Mouse (Mus musculus) large intestine, adult 2 months (tissue): Measurements from ENCODE around the gene Tomm20. TPM values are rescaled to one million over a fixed set of nuclear protein-coding genes. Genes with fewer than 3 reads are reported as not detected.
"Not testable (repeated sequence)": the region's sequence is repeated elsewhere in the genome, so short reads cannot be mapped to it uniquely, and the experiment has no call there.

ENCODE experiments used
- DNase-seq: peaks from one replicate; pipeline ENCODE4 v3.0.0-alpha.2; 2012; ENCODE audit warnings: low read depth, low spot score
- WGBS: fragments of 180-500 bp; shearing (Covaris S2); methylation state at CpG from one replicate; pipeline ENCODE4 v1.1.7; 2018; 5-methylcytosine and 5-hydroxymethylcytosine counted together
- polyA plus RNA-seq: library from polyadenylated mRNA; depleted of rRNA; stranded (reverse); fragments of >200 nt; gene quantifications from 2 replicates; pipeline ENCODE4 v1.2.3, GENCODE M21; 2012

Tomm20 gene
- polyA plus RNA-seq, 1 experiment, result 137 TPM

- DNase-seq, result no peak
- WGBS, result 89% methylated on average over 3 of the region's 3 CpGs
These were observed 24.2 kb downstream of the Tomm20 start for GRCm38 (mm10) chr8:126921432-126921831.

GRCm38 (mm10) chr8:126920845-126921244 lies 24.8 kb downstream of the Tomm20 start:
- 6% methylated on average over 3 of the region's 3 CpGs for WGBS
- peak; percentile 81 for DNase-seq

- 50% methylated on average over 6 of the region's 6 CpGs for WGBS
- DNase-seq, result no peak
These were observed 25.3 kb downstream of the Tomm20 start for GRCm38 (mm10) chr8:126920386-126920785.

- WGBS, result 82% methylated on average over 5 of the region's 5 CpGs
- no peak for DNase-seq
These were observed 25.9 kb downstream of the Tomm20 start for GRCm38 (mm10) chr8:126919703-126920102.

GRCm38 (mm10) chr8:126919255-126919654 lies 26.4 kb downstream of the Tomm20 start:
- 89% methylated on average over 2 of the region's 2 CpGs for WGBS
- DNase-seq, result no peak

- WGBS, result 100% methylated on average over 1 of the region's 1 CpGs
These were observed 27.3 kb downstream of the Tomm20 start for GRCm38 (mm10) chr8:126918356-126918755.

GRCm38 (mm10) chr8:126917179-126917905 lies 28.3 kb downstream of the Tomm20 start:
- no peak for DNase-seq
- WGBS, result 35% methylated on average over 6 of the region's 6 CpGs

More at GRCm38 (mm10) chr8:126918356-126918755, 27.3 kb downstream of the Tomm20 start:
- no peak for DNase-seq

GRCm38 (mm10) chr8:126916611-126917010 lies 29.0 kb downstream of the Tomm20 start:
- no peak for DNase-seq
- WGBS, result 77% methylated on average over 4 of the region's 4 CpGs

GRCm38 (mm10) chr8:126914609-126915375 lies 30.9 kb downstream of the Tomm20 start:
- WGBS, result 68% methylated on average over 10 of the region's 10 CpGs

GRCm38 (mm10) chr8:126914107-126914490 lies 31.5 kb downstream of the Tomm20 start:
- not testable (repeated sequence) for DNase-seq
- 51% methylated on average over 10 of the region's 10 CpGs for WGBS

More at GRCm38 (mm10) chr8:126914609-126915375, 30.9 kb downstream of the Tomm20 start:
- DNase-seq, result no peak

- no peak for DNase-seq
- WGBS, result 23% methylated on average over 12 of the region's 12 CpGs
These were observed 32.2 kb downstream of the Tomm20 start for GRCm38 (mm10) chr8:126913241-126914106.

- no peak for DNase-seq
- 40% methylated on average over 10 of the region's 10 CpGs for WGBS
These were observed 36.3 kb downstream of the Tomm20 start for GRCm38 (mm10) chr8:126909371-126909802.

- 41% methylated on average over 6 of the region's 6 CpGs for WGBS
- DNase-seq, result no peak
These were observed 36.8 kb downstream of the Tomm20 start for GRCm38 (mm10) chr8:126908805-126909204.

GRCm38 (mm10) chr8:126907968-126908367 lies 37.7 kb downstream of the Tomm20 start:
- DNase-seq, result no peak

GRCm38 (mm10) chr8:126907374-126907773 lies 38.3 kb downstream of the Tomm20 start:
- WGBS, result 83% methylated on average over 3 of the region's 3 CpGs
- no peak for DNase-seq

More at GRCm38 (mm10) chr8:126907968-126908367, 37.7 kb downstream of the Tomm20 start:
- WGBS, result 26% methylated on average over 9 of the region's 9 CpGs

- WGBS, result 96% methylated on average over 3 of the region's 3 CpGs
- DNase-seq, result no peak
These were observed 40.3 kb downstream of the Tomm20 start for GRCm38 (mm10) chr8:126905387-126905786.

GRCm38 (mm10) chr8:126903927-126904326 lies 41.7 kb downstream of the Tomm20 start:
- no peak for DNase-seq
- 45% methylated on average over 9 of the region's 9 CpGs for WGBS

GRCm38 (mm10) chr8:126903224-126903895 lies 42.3 kb downstream of the Tomm20 start:
- 31% methylated on average over 9 of the region's 9 CpGs for WGBS
- peak; percentile 71 for DNase-seq

- peak; percentile 85 for DNase-seq
- WGBS, result 26% methylated on average over 1 of the region's 1 CpGs
These were observed 44.0 kb downstream of the Tomm20 start for GRCm38 (mm10) chr8:126901612-126902011.
